Mouse (Mus musculus) MEL (cell line): ENCODE results near the gene Hoxd11. TPM values are rescaled to one million over a fixed set of nuclear protein-coding genes. Genes with fewer than 3 reads are reported as not detected.

ENCODE experiments used
- DNase-seq: peaks from one replicate; pipeline ENCODE4 v3.0.0; 2011; ENCODE audit warnings: low read depth, low spot score
- H3K27ac ChIP-seq: 2 replicates; pipeline ENCODE4 v1.5.1; 2012; ENCODE audit warnings: low read depth, mild to moderate bottlenecking, control low read depth, low read length, moderate library complexity; ENCODE audit not compliant: control insufficient read depth
- H3K27me3 ChIP-seq, 2 experiments: fragments of 150-350 bp in 1 of 2; sonication (generic) in 1 of 2; 2 replicates each; pipeline ENCODE4 v1.6.1; 2012; ENCODE audit warnings: low read length in 2 of 2, mild to moderate bottlenecking in 2 of 2, improper control_type of control experiment in 1 of 2, moderate library complexity in 1 of 2; ENCODE audit not compliant: insufficient read depth in 2 of 2, control insufficient read depth in 1 of 2
- H3K36me3 ChIP-seq, 2 experiments: 2 replicates each; pipeline ENCODE4 v1.6.1; 2012 to 2014; ENCODE audit warnings: low read length in 2 of 2, improper control_type of control experiment in 1 of 2, inconsistent platforms in 1 of 2, mild to moderate bottlenecking in 1 of 2; ENCODE audit not compliant: insufficient read depth in 2 of 2, control insufficient read depth in 1 of 2
- H3K4me1 ChIP-seq, 2 experiments: fragments of 150-350 bp in 1 of 2; sonication (generic) in 1 of 2; 2 replicates each; pipeline ENCODE4 v1.6.1; 2012; ENCODE audit warnings: low read length in 2 of 2, improper control_type of control experiment in 1 of 2, mild to moderate bottlenecking in 1 of 2; ENCODE audit not compliant: insufficient read depth in 2 of 2, control insufficient read depth in 1 of 2
- H3K4me3 ChIP-seq, 2 experiments: fragments of 150-350 bp in 1 of 2; sonication (generic) in 1 of 2; 2 replicates each; pipeline ENCODE4 v1.5.1; 2012; ENCODE audit warnings: low read depth in 2 of 2, low read length in 2 of 2, mild to moderate bottlenecking in 2 of 2, moderate library complexity in 2 of 2, control low read depth in 1 of 2, improper control_type of control experiment in 1 of 2; ENCODE audit not compliant: control insufficient read depth in 1 of 2, insufficient read depth in 1 of 2
- H3K79me2 ChIP-seq: 2 replicates; pipeline ENCODE4 v1.6.1; 2012; ENCODE audit warnings: mild to moderate bottlenecking, low read length, moderate library complexity; ENCODE audit not compliant: control insufficient read depth, poor library complexity, insufficient read depth
- H3K9ac ChIP-seq: 2 replicates; pipeline ENCODE4 v1.6.1; 2012; ENCODE audit warnings: low read depth, mild to moderate bottlenecking, control low read depth, low read length, moderate library complexity; ENCODE audit not compliant: control insufficient read depth, poor library complexity, severe bottlenecking
- H3K9me3 ChIP-seq: fragments of 150-350 bp; sonication (generic); replicated peaks from 2 replicates; pipeline ENCODE4 v1.6.1; 2012; ENCODE audit warnings: mild to moderate bottlenecking, low read length, improper control_type of control experiment, moderate library complexity; ENCODE audit not compliant: insufficient read depth
- CHD2 ChIP-seq: IDR thresholded peaks from 2 replicates; pipeline ENCODE4 v1.6.1; 2011; ENCODE audit warnings: low read length, improper control_type of control experiment
- CTCF ChIP-seq, 3 experiments: IDR thresholded peaks in 2 of 3; conservative IDR thresholded peaks in 1 of 3; 2 replicates each; pipeline ENCODE4 v1.5.1; 2011 to 2012; ENCODE audit warnings: low read length in 3 of 3, low read depth in 2 of 3, mild to moderate bottlenecking in 2 of 3, improper control_type of control experiment in 1 of 3, inconsistent platforms in 1 of 3, mixed read lengths in 1 of 3, moderate library complexity in 1 of 3; ENCODE audit not compliant: control insufficient read depth in 1 of 3, insufficient read depth in 1 of 3, poor library complexity in 1 of 3, severe bottlenecking in 1 of 3
- E2F4 ChIP-seq: IDR thresholded peaks from 2 replicates; pipeline ENCODE4 v1.6.1; 2011; ENCODE audit warnings: low read depth, low read length, improper control_type of control experiment, borderline replicate concordance
- ETS1 ChIP-seq: IDR thresholded peaks from 2 replicates; pipeline ENCODE4 v1.6.1; 2012; ENCODE audit warnings: low read depth, mild to moderate bottlenecking, inconsistent platforms, low read length, improper control_type of control experiment, moderate library complexity
- GATA1 ChIP-seq: IDR thresholded peaks from 2 replicates; pipeline ENCODE4 v1.6.1; 2011; ENCODE audit warnings: low read depth, low read length, improper control_type of control experiment
- HCFC1 ChIP-seq: IDR thresholded peaks from 2 replicates; pipeline ENCODE4 v1.6.1; 2012; ENCODE audit warnings: low read depth, mild to moderate bottlenecking, inconsistent platforms, low read length, improper control_type of control experiment, moderate library complexity
- JUND ChIP-seq: IDR thresholded peaks from 2 replicates; pipeline ENCODE4 v1.6.1; 2011; ENCODE audit warnings: low read depth, mild to moderate bottlenecking, improper control_type of control experiment, low read length
- KAT2A ChIP-seq: conservative IDR thresholded peaks from 2 replicates; pipeline ENCODE4 v1.6.1; 2012; ENCODE audit warnings: low read depth, low read length, improper control_type of control experiment, inconsistent platforms
- MAZ ChIP-seq: IDR thresholded peaks from 2 replicates; pipeline ENCODE4 v1.6.1; 2012; ENCODE audit warnings: low read depth, mild to moderate bottlenecking, inconsistent platforms, low read length, improper control_type of control experiment
- MYC ChIP-seq: IDR thresholded peaks from 2 replicates; pipeline ENCODE4 v1.6.1; 2011; ENCODE audit warnings: low read depth, mild to moderate bottlenecking, low read length, improper control_type of control experiment, moderate library complexity
- POLR2A ChIP-seq, 2 experiments: IDR thresholded peaks; 2 replicates each; pipeline ENCODE4 v1.6.1; 2011 to 2012; ENCODE audit warnings: low read length in 2 of 2, mild to moderate bottlenecking in 2 of 2, control low read depth in 1 of 2, improper control_type of control experiment in 1 of 2, low read depth in 1 of 2, moderate library complexity in 1 of 2; ENCODE audit not compliant: control insufficient read depth in 1 of 2, insufficient read depth in 1 of 2, poor library complexity in 1 of 2
- RAD21 ChIP-seq: IDR thresholded peaks from 2 replicates; pipeline ENCODE4 v1.6.1; 2011; ENCODE audit warnings: mild to moderate bottlenecking, low read depth, low read length, improper control_type of control experiment
- RCOR1 ChIP-seq: IDR thresholded peaks from 2 replicates; pipeline ENCODE4 v1.6.1; 2012; ENCODE audit warnings: low read depth, mild to moderate bottlenecking, inconsistent platforms, low read length, improper control_type of control experiment
- UBTF ChIP-seq: IDR thresholded peaks from 2 replicates; pipeline ENCODE4 v1.6.1; 2012; ENCODE audit warnings: low read depth, mild to moderate bottlenecking, inconsistent platforms, low read length, improper control_type of control experiment, moderate library complexity, borderline replicate concordance; ENCODE audit not compliant: insufficient read depth
- USF1 ChIP-seq: IDR thresholded peaks from 2 replicates; pipeline ENCODE4 v1.6.1; 2014; ENCODE audit warnings: low read depth, mild to moderate bottlenecking, inconsistent platforms, low read length, improper control_type of control experiment, moderate library complexity
- USF2 ChIP-seq, 2 experiments: IDR thresholded peaks; 2 replicates each; pipeline ENCODE4 v1.6.1; 2011 to 2012; ENCODE audit warnings: improper control_type of control experiment in 2 of 2, low read length in 2 of 2, borderline replicate concordance in 1 of 2, inconsistent platforms in 1 of 2, low read depth in 1 of 2, mild to moderate bottlenecking in 1 of 2; ENCODE audit not compliant: insufficient read depth in 1 of 2
- ZC3H11A ChIP-seq: IDR thresholded peaks from 2 replicates; pipeline ENCODE4 v1.6.1; 2012; ENCODE audit warnings: low read depth, mild to moderate bottlenecking, inconsistent platforms, low read length, improper control_type of control experiment
- ZKSCAN1 ChIP-seq: IDR thresholded peaks from 2 replicates; pipeline ENCODE4 v1.6.1; 2012; ENCODE audit warnings: low read depth, mild to moderate bottlenecking, inconsistent platforms, low read length, improper control_type of control experiment, moderate library complexity
- ZNF384 ChIP-seq: IDR thresholded peaks from 2 replicates; pipeline ENCODE4 v1.6.1; 2012; ENCODE audit warnings: low read depth, mild to moderate bottlenecking, inconsistent platforms, low read length, improper control_type of control experiment
- polyA plus RNA-seq, 2 experiments: library from polyadenylated mRNA; stranded (reverse) in 1 of 2; unstranded in 1 of 2; fragments of >175 nt in 1 of 2; fragments of >200 nt in 1 of 2; gene quantifications; 2 replicates each; pipeline versions ENCODE4 v1.2.1 to v1.2.4; 2012; ENCODE audit warnings: low replicate concordance in 2 of 2, low read depth in 1 of 2; ENCODE audit not compliant: insufficient read length in 2 of 2, insufficient read depth in 1 of 2, missing spikeins in 1 of 2
- total RNA-seq: library from RNA; depleted of rRNA; stranded (reverse); fragments of 300-350 nt; gene quantifications from 2 replicates; pipeline ENCODE4 v1.2.3, GENCODE M21; 2012

Hoxd11 gene
- total and polyA plus RNA-seq, 3 experiments = not detected

DNA sequence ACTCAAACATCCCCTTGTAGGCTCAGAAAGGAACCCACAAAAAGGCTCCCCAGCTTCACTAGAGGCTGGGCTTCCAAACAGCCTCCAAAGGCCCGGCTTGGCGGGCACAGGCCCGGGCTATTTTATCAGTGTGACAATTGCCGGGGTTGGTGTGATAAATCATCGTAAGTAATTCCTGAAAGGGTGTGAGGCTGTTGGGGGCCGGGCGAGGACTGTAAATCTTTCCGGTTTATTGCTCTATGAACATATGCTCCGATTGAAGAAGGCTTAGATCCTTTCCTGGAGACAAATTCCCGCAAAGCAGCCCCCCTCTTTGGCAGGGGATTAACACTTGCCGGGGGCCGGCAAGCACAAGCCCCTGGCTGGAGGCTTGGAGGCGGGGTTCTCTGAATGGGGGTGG lies 55.1 kb downstream of the Hoxd11 start:
- no peaks in the 10 kb centered on the region for H3K79me2 ChIP-seq
- no peaks in the 10 kb centered on the region for H3K36me3 ChIP-seq
- H3K27ac ChIP-seq = no peak overlapping the region
- H3K9me3 ChIP-seq = no peaks in the 10 kb centered on the region
- TF ChIP-seq ETS1 (no peak), ZKSCAN1 (no peak), UBTF (no peak)
- TF ChIP-seq, all 39 proteins: peak for 0
- H3K27me3 ChIP-seq = peaks cover 0 to 2% of the 10 kb centered on the region in 2 experiments; a peak in 2 of 4 replicates
- H3K4me1 ChIP-seq = no peaks in the 10 kb centered on the region
- no peak overlapping the region for H3K4me3 ChIP-seq
- no peak overlapping the region for H3K9ac ChIP-seq
- DNase-seq = no peak

DNA sequence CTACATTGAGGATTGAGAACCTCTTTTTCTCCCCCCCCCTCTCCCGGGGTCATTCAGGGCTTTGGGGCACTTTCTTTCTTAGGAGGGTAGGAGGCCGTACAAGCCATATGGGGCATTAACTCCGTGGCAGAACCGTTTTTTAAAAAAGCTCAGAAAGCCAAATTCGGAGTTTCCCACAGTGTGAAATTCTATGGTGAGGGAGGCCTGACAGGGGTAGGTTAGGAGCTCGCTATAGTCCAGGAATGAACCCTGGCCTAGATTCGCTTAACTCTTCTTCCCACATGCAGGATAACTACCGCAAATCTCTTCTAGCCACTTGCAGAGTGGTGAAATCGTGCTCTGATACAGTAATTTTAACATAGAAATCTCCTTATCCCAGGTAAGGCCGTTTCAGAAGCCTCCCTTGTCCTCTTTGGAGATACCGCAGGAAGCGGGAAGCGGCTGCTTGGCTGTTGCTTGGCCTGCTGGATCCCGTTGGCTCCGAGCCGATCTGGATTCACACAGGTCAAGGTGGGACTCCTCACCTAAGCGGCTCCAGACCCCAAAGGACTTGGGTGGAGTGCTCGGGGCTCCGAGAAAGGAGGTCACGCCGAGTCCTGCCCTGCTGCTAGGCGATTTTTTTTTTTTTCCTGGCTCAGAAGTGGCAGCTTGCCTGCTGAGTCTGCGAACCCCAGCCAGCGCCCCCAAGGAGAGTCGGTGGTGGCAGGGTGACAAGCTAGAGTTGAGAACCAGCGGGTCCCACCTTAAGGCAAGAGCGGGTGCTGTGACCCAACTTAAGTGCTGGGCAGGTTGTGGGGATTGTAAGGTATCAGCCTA lies 55.8 kb downstream of the Hoxd11 start:
- Histone ChIP-seq H3K4me3 (no peak overlapping the region), H3K9ac (no peak overlapping the region), H3K27me3 (peaks cover 0 to under 1% of the 10 kb centered on the region in 2 experiments; a peak in 2 of 4 replicates), H3K4me1 (no peaks in the 10 kb centered on the region), H3K27ac (no peak overlapping the region), H3K9me3 (no peaks in the 10 kb centered on the region), H3K36me3 (no peaks in the 10 kb centered on the region), H3K79me2 (no peaks in the 10 kb centered on the region)
- TF ChIP-seq ZC3H11A (no peak), USF2 (IDR thresholded peaks at IDR 0.05; ENCODE audit: borderline replicate concordance in 1 of 2, insufficient read depth in 1 of 2, low read depth in 1 of 2, low read length in 2 of 2) (no peak), ZKSCAN1 (no peak), UBTF (no peak), GATA1 (no peak), MYC (no peak), ZNF384 (no peak)
- no peak for DNase-seq

DNA sequence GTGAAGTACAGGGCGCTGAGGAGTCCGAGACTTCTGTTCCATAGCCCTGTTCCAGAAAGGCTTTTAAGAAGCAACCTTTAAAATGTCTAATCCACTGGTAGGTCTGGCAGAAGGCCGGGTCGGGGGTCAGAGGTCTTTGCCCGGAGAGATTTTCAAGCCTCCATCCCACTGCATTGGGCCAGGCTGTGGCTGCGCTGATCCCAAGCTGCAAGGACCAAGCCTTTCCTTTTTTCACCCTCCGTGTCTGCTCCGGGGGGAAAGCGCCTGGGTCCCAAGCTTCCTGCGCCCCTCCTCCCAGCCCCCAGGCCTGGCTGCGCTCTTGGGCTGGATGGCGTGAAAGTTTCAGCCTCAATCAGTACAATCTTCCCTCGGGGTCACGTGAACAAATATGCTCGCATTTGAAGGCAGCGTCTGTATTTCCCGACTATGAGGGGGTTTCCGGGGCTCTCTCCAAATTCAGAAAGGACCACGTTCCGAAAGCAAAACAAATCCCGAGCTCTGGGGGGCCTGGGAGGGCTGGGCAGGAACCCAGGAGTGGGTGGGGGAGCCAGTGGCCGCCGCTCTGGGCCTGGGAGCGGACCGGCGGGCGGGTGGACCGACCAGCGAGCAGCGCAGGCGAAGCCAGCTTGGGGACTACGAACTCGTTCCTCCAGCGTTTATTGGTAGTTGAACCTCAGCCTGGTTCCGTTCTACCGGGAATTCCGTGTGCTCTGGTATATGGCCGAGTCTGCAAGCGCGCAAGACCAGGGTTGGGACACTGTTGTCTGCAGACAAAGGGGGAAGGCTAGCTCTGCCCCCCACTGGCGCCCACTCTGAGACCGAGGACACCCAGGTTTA lies 56.7 kb downstream of the Hoxd11 start:
- Histone ChIP-seq H3K27ac (no peak overlapping the region), H3K79me2 (no peaks in the 10 kb centered on the region), H3K27me3 (no peaks in the 10 kb centered on the region; a peak in 1 of 4 replicates), H3K9ac (no peak overlapping the region), H3K4me1 (no peaks in the 10 kb centered on the region), H3K36me3 (no peaks in the 10 kb centered on the region), H3K9me3 (no peaks in the 10 kb centered on the region), H3K4me3 (no peak overlapping the region)
- DNase-seq = no peak
- TF ChIP-seq RAD21 (no peak), JUND (no peak), CHD2 (no peak), ZC3H11A (no peak), GATA1 (no peak), MAZ (no peak), HCFC1 (no peak), RCOR1 (no peak), MYC (no peak), KAT2A (no peak), POLR2A (IDR thresholded peaks at IDR 0.05; ENCODE audit: control insufficient read depth in 1 of 2, insufficient read depth in 1 of 2, low read depth in 1 of 2, low read length in 2 of 2, poor library complexity in 1 of 2) (no peak), E2F4 (no peak), USF1 (no peak), CTCF (IDR thresholded peaks at IDR 0.05 in 2 of 3, conservative IDR thresholded peaks at IDR 0.05 in 1 of 3; ENCODE audit: control insufficient read depth in 1 of 3, insufficient read depth in 1 of 3, low read depth in 2 of 3, low read length in 3 of 3, poor library complexity in 1 of 3, severe bottlenecking in 1 of 3) (no peak)
